ENCODE assay signal across 26 mouse cellular contexts in genomic region chr9:57922381-57922780, GRCm38 (mm10). TPM values are rescaled to one million over a fixed set of nuclear protein-coding genes. Genes with fewer than 3 reads are reported as not detected.
DNase-seq lines count a peak whose midpoint lies in the region; ATAC-seq and TF ChIP-seq lines count a peak whose summit lies in the region.
"Had no signal": no experiment of that assay in that cellular context is flagged by ENCODE, and none has a peak within 500 bp of the region (broad histone marks: within the 10 kb centered on the region; RNA-seq: fewer than 3 reads in every experiment).

No protein-coding gene starts in this region.

- no peak overlapping the region for H3K9ac ChIP-seq in embryonic facial prominence, embryonic 12.5 days
- no peak overlapping the region for H3K9ac ChIP-seq in lung, postnatal 0 days (replicated peaks; ENCODE audit: low read depth)
- H3K9ac ChIP-seq: embryonic facial prominence, embryonic 15.5 days; forebrain, postnatal 0 days; heart, embryonic 13.5 days; hindbrain, embryonic 14.5 days had no signal

- 0 out of 2 replicates have a peak, but pooled peaks have one; percentile 47 for ATAC-seq in embryonic facial prominence, embryonic 12.5 days (ENCODE audit: insufficient number of reproducible peaks, insufficient read depth, low FRiP score, low TSS enrichment)
- no peak for ATAC-seq in lung, postnatal 0 days
- ATAC-seq: activated CD4-positive, CD25-positive, alpha-beta regulatory T cell, adult 4 months; CD4-positive, CD25-positive, alpha-beta regulatory T cell, adult 4 months; forebrain, embryonic 14.5 days; forebrain, postnatal 0 days; hindbrain, postnatal 0 days; inflammation-experienced regulatory T-cells, adult 6 months; intestine, embryonic 16.5 days had no signal

- DNase-seq in cerebellum, adult 18-20 months: peak; percentile 19 to 33
- no peak for DNase-seq in cerebellum, postnatal 14 days
- no peak for DNase-seq in embryonic facial prominence, embryonic 10.5 days (ENCODE audit: low spot score)
- DNase-seq in R1 (ENCODE audit: low read depth, low spot score): peak; percentile 30
- DNase-seq in cerebellum, adult 9-11 months: peak; percentile 68
- DNase-seq in retina, embryonic 14.5 days (ENCODE audit: low spot score): no peak
- no peak for DNase-seq in lung, postnatal 0 days (ENCODE audit: low spot score)
- DNase-seq: adrenal gland, adult 8-10 months; adrenal gland, postnatal 25 days; forebrain, postnatal 0 days; gastrocnemius, adult 2 months; gastrocnemius, postnatal 14 days; heart, adult 18-20 months; heart, postnatal 14 days; heart, postnatal 4 days; kidney, adult 18-20 months had no signal

- no peaks in the 10 kb centered on the region for H3K4me1 ChIP-seq in embryonic facial prominence, embryonic 12.5 days
- no peaks in the 10 kb centered on the region; the same call in 1 of the 2 replicates for H3K4me1 ChIP-seq in embryonic facial prominence, embryonic 10.5 days
- no peaks in the 10 kb centered on the region for H3K4me1 ChIP-seq in lung, postnatal 0 days (ENCODE audit: insufficient read depth, low read depth, low read length)
- H3K4me1 ChIP-seq: embryonic facial prominence, embryonic 15.5 days; heart, embryonic 13.5 days had no signal

- H3K27me3 ChIP-seq in embryonic facial prominence, embryonic 12.5 days: no peaks in the 10 kb centered on the region
- H3K27me3 ChIP-seq in embryonic facial prominence, embryonic 10.5 days (replicated peaks; ENCODE audit: low read depth, poor library complexity, severe bottlenecking): no peaks in the 10 kb centered on the region
- no peaks in the 10 kb centered on the region for H3K27me3 ChIP-seq in lung, postnatal 0 days (replicated peaks; ENCODE audit: insufficient read depth, low read length)
- H3K27me3 ChIP-seq: embryonic facial prominence, embryonic 15.5 days; heart, embryonic 13.5 days had no signal

- TF ChIP-seq EP300 in lung, postnatal 0 days (IDR thresholded peaks at IDR 0.05): no peak

- TF ChIP-seq CTCF in lung, postnatal 0 days (IDR thresholded peaks at IDR 0.05): no peak

- H3K36me3 ChIP-seq in embryonic facial prominence, embryonic 12.5 days: peaks cover 74% of the 10 kb centered on the region
- H3K36me3 ChIP-seq in embryonic facial prominence, embryonic 10.5 days (replicated peaks): peaks cover 90% of the 10 kb centered on the region
- H3K36me3 ChIP-seq in lung, postnatal 0 days (ENCODE audit: insufficient read depth, low read length): peaks cover 40% of the 10 kb centered on the region; the same call in 1 of the 2 replicates

- H3K4me3 ChIP-seq in embryonic facial prominence, embryonic 12.5 days: no peak overlapping the region
- no peak overlapping the region for H3K4me3 ChIP-seq in embryonic facial prominence, embryonic 10.5 days
- H3K4me3 ChIP-seq in lung, postnatal 0 days (ENCODE audit: low read depth, low read length): no peak overlapping the region
- H3K4me3 ChIP-seq: embryonic facial prominence, embryonic 15.5 days; gastrocnemius, adult 2 months; heart, embryonic 13.5 days had no signal

- no peaks in the 10 kb centered on the region for H3K9me3 ChIP-seq in embryonic facial prominence, embryonic 12.5 days
- no peaks in the 10 kb centered on the region for H3K9me3 ChIP-seq in embryonic facial prominence, embryonic 10.5 days
- no peaks in the 10 kb centered on the region for H3K9me3 ChIP-seq in lung, postnatal 0 days (ENCODE audit: low read length)
- H3K9me3 ChIP-seq: embryonic facial prominence, embryonic 15.5 days; heart, embryonic 13.5 days had no signal

- no peak overlapping the region for H3K4me2 ChIP-seq in embryonic facial prominence, embryonic 12.5 days (replicated peaks)
- no peak overlapping the region for H3K4me2 ChIP-seq in lung, postnatal 0 days (replicated peaks; ENCODE audit: low read depth, low read length)
- H3K4me2 ChIP-seq: embryonic facial prominence, embryonic 15.5 days; heart, embryonic 13.5 days; hindbrain, embryonic 14.5 days had no signal

- no peak overlapping the region for H3K27ac ChIP-seq in embryonic facial prominence, embryonic 12.5 days
- H3K27ac ChIP-seq in embryonic facial prominence, embryonic 10.5 days (replicated peaks): no peak overlapping the region
- H3K27ac ChIP-seq in lung, postnatal 0 days (ENCODE audit: low read length): no peak overlapping the region
- H3K27ac ChIP-seq: embryonic facial prominence, embryonic 15.5 days; gastrocnemius, adult 2 months; heart, embryonic 13.5 days; hindbrain, embryonic 14.5 days; hindbrain, postnatal 0 days had no signal

- WGBS in embryonic facial prominence, embryonic 12.5 days: 87% methylated on average over 5 of the region's 5 CpGs
- WGBS in embryonic facial prominence, embryonic 10.5 days: 96% methylated on average over 5 of the region's 5 CpGs
- 98% methylated on average over 5 of the region's 5 CpGs for WGBS in lung, postnatal 0 days

RNA-seq across cellular contexts. Expression of gene Ubl7, which starts 11.6 kb away (rescaled TPM):
- polyA plus RNA-seq in embryonic facial prominence, embryonic 12.5 days (2016; fragmentation: Nextera tagmentation; extraction: Ambion mirVana): 123 TPM in 2 replicates
- polyA plus RNA-seq in embryonic facial prominence, embryonic 10.5 days (2016; fragmentation: Nextera tagmentation; extraction: Ambion mirVana): 118 and 130 TPM in 2 replicates
- polyA plus RNA-seq in lung, postnatal 0 days (2015; fragmentation: Nextera tagmentation; extraction: Ambion mirVana): 120 and 121 TPM in 2 replicates

RNA-seq across cellular contexts. Expression of gene Sema7a, which starts 17.5 kb away (rescaled TPM):
- 0.45 and 0.62 TPM in 2 replicates for polyA plus RNA-seq in embryonic facial prominence, embryonic 12.5 days (2016; fragmentation: Nextera tagmentation; extraction: Ambion mirVana)
- polyA plus RNA-seq in embryonic facial prominence, embryonic 10.5 days (2016; fragmentation: Nextera tagmentation; extraction: Ambion mirVana): 0.08 and 0.25 TPM in 2 replicates
- polyA plus RNA-seq in lung, postnatal 0 days (2015; fragmentation: Nextera tagmentation; extraction: Ambion mirVana): 6.2 and 8.4 TPM in 2 replicates
- polyA plus RNA-seq: CD4-positive, CD25-positive, alpha-beta regulatory T cell, adult 4 months had no signal

Comparison
In these comparisons a context has a peak if more than half of its experiments do, and no peak if none do; other contexts are left out.
1. DNase-seq: peak in cerebellum, adult 18-20 months (2 of 2), R1 (single experiment) and cerebellum, adult 9-11 months (single experiment); none in cerebellum, postnatal 14 days (0 of 2), embryonic facial prominence, embryonic 10.5 days (single experiment), retina, embryonic 14.5 days (single experiment) and lung, postnatal 0 days (single experiment).